Mouse (Mus musculus): ENCODE measurements around the gene Lrrc4. TPM values are rescaled to one million over a fixed set of nuclear protein-coding genes. Genes with fewer than 3 reads are reported as not detected.

The Lrrc4 gene
- 0.07 TPM in 1 of 2 replicates, not detected in the other for total RNA-seq (2014; rRNA removed)
- polyA plus RNA-seq (2012; rRNA removed): 0.10 TPM in 1 of 2 replicates, not detected in the other

GRCm38 (mm10) chr6:28831011-28831853, at the start of gene Lrrc4:
Gene Lrrc4 (minus strand): TSS chr6:28831747.
- no peaks in the 10 kb centered on the region for H3K36me3 ChIP-seq (ENCODE audit: control insufficient read depth, insufficient read depth, low read length)
- no peaks in the 10 kb centered on the region for H3K27me3 ChIP-seq (ENCODE audit: control insufficient read depth, insufficient read depth, low read length)
- DNase-seq (ENCODE audit: extremely low read depth, low read depth, low spot score): no peak
- TF ChIP-seq CTCF (IDR thresholded peaks at IDR 0.05; ENCODE audit: low read depth, low read length): no peak
- peak within 1 kb of the TSS; percentile 54; the same call in 1 of the 2 replicates for H3K4me3 ChIP-seq (ENCODE audit: insufficient read depth, low read depth, low read length)
- H3K79me2 ChIP-seq (ENCODE audit: control insufficient read depth, insufficient read depth, low read length): peaks cover 6% of the 10 kb centered on the region
- no peak within 1 kb of the TSS for H3K27ac ChIP-seq (replicated peaks; ENCODE audit: insufficient read depth, low read depth, low read length)
- no peaks in the 10 kb centered on the region for H3K4me1 ChIP-seq (ENCODE audit: control insufficient read depth, insufficient read depth, low read length)
- peak within 1 kb of the TSS; percentile 49 for H3K9ac ChIP-seq (ENCODE audit: low read depth, low read length)
- 90% methylated on average over 27 of the region's 27 CpGs for WGBS

DNA sequence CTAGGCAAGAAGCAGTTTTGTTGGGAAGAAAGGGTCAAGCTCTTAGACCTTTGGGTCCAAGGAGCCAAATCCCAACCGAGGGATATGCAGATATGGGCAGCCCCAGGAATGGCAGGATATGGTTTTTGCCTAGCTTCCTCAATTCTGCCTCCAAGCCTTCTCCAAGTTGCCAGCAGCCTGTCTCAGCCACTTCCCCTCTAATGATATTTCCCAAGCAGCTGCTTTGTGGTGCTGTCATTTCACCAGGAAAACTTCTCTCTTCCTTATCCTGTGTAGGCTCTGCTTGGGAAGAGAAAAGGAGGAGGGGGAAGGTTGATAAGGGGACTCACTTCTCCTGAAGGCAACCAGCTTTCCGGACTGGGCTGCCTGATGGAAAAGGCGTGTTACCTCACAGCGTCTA, 49.4 kb upstream of the Lrrc4 start:
- peaks cover 20% of the 10 kb centered on the region; the same call in 1 of the 2 replicates for H3K36me3 ChIP-seq (ENCODE audit: control insufficient read depth, insufficient read depth, low read length)
- H3K4me1 ChIP-seq (ENCODE audit: control insufficient read depth, insufficient read depth, low read length): no peaks in the 10 kb centered on the region
- H3K9ac ChIP-seq (ENCODE audit: low read depth, low read length): no peak overlapping the region
- no peak overlapping the region; the same call in 1 of the 2 replicates for H3K27ac ChIP-seq (replicated peaks; ENCODE audit: insufficient read depth, low read depth, low read length)
- no peak overlapping the region for H3K4me3 ChIP-seq (ENCODE audit: insufficient read depth, low read depth, low read length)
- no peaks in the 10 kb centered on the region for H3K79me2 ChIP-seq (ENCODE audit: control insufficient read depth, insufficient read depth, low read length)
- TF ChIP-seq CTCF (IDR thresholded peaks at IDR 0.05; ENCODE audit: low read depth, low read length) (no peak), POLR2A (IDR thresholded peaks at IDR 0.05; ENCODE audit: extremely low read depth, insufficient read depth, low read length) (no peak)
- H3K27me3 ChIP-seq (ENCODE audit: control insufficient read depth, insufficient read depth, low read length): no peaks in the 10 kb centered on the region
- DNase-seq (ENCODE audit: extremely low read depth, low read depth, low spot score): peak; percentile 14
- WGBS: 75% methylated on average over 4 of the region's 4 CpGs

DNA sequence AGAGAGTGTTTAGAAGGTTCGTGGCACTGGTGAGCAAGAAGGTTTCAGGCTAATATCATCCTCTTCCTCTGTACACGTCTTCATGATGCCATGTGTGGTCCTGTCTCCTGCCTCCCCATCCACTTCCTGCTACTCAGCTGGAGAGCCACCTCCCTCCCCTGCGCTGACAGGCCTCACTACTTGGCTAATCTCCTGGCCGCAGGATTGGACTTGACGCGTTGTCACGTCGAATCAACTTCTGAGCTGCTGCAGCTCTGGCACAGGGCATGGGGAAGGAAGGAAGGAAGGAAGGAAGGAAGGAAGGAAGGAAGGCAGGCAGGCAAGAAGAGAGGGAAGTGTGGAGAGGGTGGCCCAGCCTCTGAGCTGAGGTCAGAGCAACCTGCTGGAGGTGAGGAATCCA, 47.8 kb upstream of the Lrrc4 start:
- no peak overlapping the region for H3K4me3 ChIP-seq (ENCODE audit: insufficient read depth, low read depth, low read length)
- no peaks in the 10 kb centered on the region for H3K79me2 ChIP-seq (ENCODE audit: control insufficient read depth, insufficient read depth, low read length)
- WGBS: 89% methylated on average over 8 of the region's 8 CpGs
- H3K36me3 ChIP-seq (ENCODE audit: control insufficient read depth, insufficient read depth, low read length): peaks cover 11% of the 10 kb centered on the region; the same call in 1 of the 2 replicates
- no peak for TF ChIP-seq POLR2A (IDR thresholded peaks at IDR 0.05; ENCODE audit: extremely low read depth, insufficient read depth, low read length)
- no peak for TF ChIP-seq CTCF (IDR thresholded peaks at IDR 0.05; ENCODE audit: low read depth, low read length)
- DNase-seq (ENCODE audit: extremely low read depth, low read depth, low spot score): no peak
- no peaks in the 10 kb centered on the region for H3K4me1 ChIP-seq (ENCODE audit: control insufficient read depth, insufficient read depth, low read length)
- no peaks in the 10 kb centered on the region for H3K27me3 ChIP-seq (ENCODE audit: control insufficient read depth, insufficient read depth, low read length)
- H3K27ac ChIP-seq (replicated peaks; ENCODE audit: insufficient read depth, low read depth, low read length): no peak overlapping the region
- H3K9ac ChIP-seq (ENCODE audit: low read depth, low read length): no peak overlapping the region

GRCm38 (mm10) chr6:28877945-28878666, 46.6 kb upstream of the Lrrc4 start:
- no peaks in the 10 kb centered on the region for H3K79me2 ChIP-seq (ENCODE audit: control insufficient read depth, insufficient read depth, low read length)
- H3K9ac ChIP-seq (ENCODE audit: low read depth, low read length): no peak overlapping the region
- 62% methylated on average over 7 of the region's 7 CpGs for WGBS
- H3K4me3 ChIP-seq (ENCODE audit: insufficient read depth, low read depth, low read length): no peak overlapping the region
- H3K27ac ChIP-seq (replicated peaks; ENCODE audit: insufficient read depth, low read depth, low read length): no peak overlapping the region
- H3K4me1 ChIP-seq (ENCODE audit: control insufficient read depth, insufficient read depth, low read length): no peaks in the 10 kb centered on the region
- TF ChIP-seq POLR2A (IDR thresholded peaks at IDR 0.05; ENCODE audit: extremely low read depth, insufficient read depth, low read length) (no peak), CTCF (IDR thresholded peaks at IDR 0.05; ENCODE audit: low read depth, low read length) (no peak)
- H3K27me3 ChIP-seq (ENCODE audit: control insufficient read depth, insufficient read depth, low read length): no peaks in the 10 kb centered on the region
- no peak for DNase-seq (ENCODE audit: extremely low read depth, low read depth, low spot score)
- H3K36me3 ChIP-seq (ENCODE audit: control insufficient read depth, insufficient read depth, low read length): peaks cover 3% of the 10 kb centered on the region; the same call in 1 of the 2 replicates

GRCm38 (mm10) chr6:28876492-28876891, 44.9 kb upstream of the Lrrc4 start:
- WGBS: 50% methylated on average over 3 of the region's 3 CpGs
- no peak for TF ChIP-seq POLR2A (IDR thresholded peaks at IDR 0.05; ENCODE audit: extremely low read depth, insufficient read depth, low read length)
- H3K4me3 ChIP-seq (ENCODE audit: insufficient read depth, low read depth, low read length): no peak overlapping the region

More at GRCm38 (mm10) chr6:28876492-28876891, 44.9 kb upstream of the Lrrc4 start:
- no peak overlapping the region for H3K27ac ChIP-seq (replicated peaks; ENCODE audit: insufficient read depth, low read depth, low read length)
- H3K9ac ChIP-seq (ENCODE audit: low read depth, low read length): no peak overlapping the region
- DNase-seq (ENCODE audit: extremely low read depth, low read depth, low spot score): peak; percentile 66
- no peaks in the 10 kb centered on the region for H3K27me3 ChIP-seq (ENCODE audit: control insufficient read depth, insufficient read depth, low read length)
- H3K36me3 ChIP-seq (ENCODE audit: control insufficient read depth, insufficient read depth, low read length): peaks cover 3% of the 10 kb centered on the region; the same call in 1 of the 2 replicates
- H3K79me2 ChIP-seq (ENCODE audit: control insufficient read depth, insufficient read depth, low read length): no peaks in the 10 kb centered on the region
- H3K4me1 ChIP-seq (ENCODE audit: control insufficient read depth, insufficient read depth, low read length): no peaks in the 10 kb centered on the region

Data from liver, adult 2 months (tissue).